Mouse (Mus musculus): ENCODE measurements around the gene Tecr. TPM values are rescaled to one million over a fixed set of nuclear protein-coding genes. Genes with fewer than 3 reads are reported as not detected.

Tecr gene
- polyA plus RNA-seq, 1 experiment from 2014 or later: 1,124 TPM

GRCm38 (mm10) chr8:83568128-83568527, 39.6 kb downstream of the Tecr start:
- Histone ChIP-seq H3K4me3 (0 out of 2 replicates have a peak overlapping the region, but pooled peaks have one; percentile 83), H3K4me1 (peaks cover 21% of the 10 kb centered on the region), H3K27ac (no peak overlapping the region), H3K27me3 (replicated peaks) (no peaks in the 10 kb centered on the region), H3K4me2 (peak overlapping the region; percentile 84; the same call in 1 of the 2 replicates), H3K36me3 (replicated peaks) (peaks cover 19% of the 10 kb centered on the region), H3K9ac (no peak overlapping the region), H3K9me3 (no peaks in the 10 kb centered on the region)
- 71% methylated on average over 5 of the region's 5 CpGs for WGBS
- no peak for ATAC-seq (replicated peaks)

DNA sequence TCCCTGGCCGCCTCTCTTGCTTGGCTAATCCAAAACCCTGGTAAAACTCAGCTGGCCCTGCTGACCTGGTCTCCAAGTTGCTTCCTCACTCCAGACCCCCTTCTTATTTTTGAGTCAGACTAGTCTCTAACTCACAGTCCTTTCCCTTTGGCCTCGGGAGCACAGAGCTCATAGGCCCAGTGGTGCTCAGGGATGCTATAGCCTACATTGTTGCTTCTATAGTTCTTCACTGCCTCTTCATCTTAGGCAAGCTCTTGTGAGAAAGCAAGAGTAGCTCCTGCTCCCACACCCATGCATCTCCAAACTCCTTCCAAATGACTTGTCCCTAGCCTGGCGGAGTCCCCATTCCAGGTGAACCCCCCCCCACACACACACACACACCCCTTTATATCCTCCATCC, 40.1 kb downstream of the Tecr start:
- no peaks in the 10 kb centered on the region for H3K9me3 ChIP-seq
- peak overlapping the region; percentile 75; the same call in 1 of the 2 replicates for H3K9ac ChIP-seq
- 58% methylated on average over 3 of the region's 3 CpGs for WGBS
- ATAC-seq (replicated peaks): no peak
- H3K4me1 ChIP-seq: peaks cover 21% of the 10 kb centered on the region
- H3K36me3 ChIP-seq (replicated peaks): peaks cover 18% of the 10 kb centered on the region
- H3K4me3 ChIP-seq: peak overlapping the region; percentile 83
- no peak overlapping the region for H3K27ac ChIP-seq
- H3K27me3 ChIP-seq (replicated peaks): no peaks in the 10 kb centered on the region
- peak overlapping the region; percentile 84 for H3K4me2 ChIP-seq

DNA sequence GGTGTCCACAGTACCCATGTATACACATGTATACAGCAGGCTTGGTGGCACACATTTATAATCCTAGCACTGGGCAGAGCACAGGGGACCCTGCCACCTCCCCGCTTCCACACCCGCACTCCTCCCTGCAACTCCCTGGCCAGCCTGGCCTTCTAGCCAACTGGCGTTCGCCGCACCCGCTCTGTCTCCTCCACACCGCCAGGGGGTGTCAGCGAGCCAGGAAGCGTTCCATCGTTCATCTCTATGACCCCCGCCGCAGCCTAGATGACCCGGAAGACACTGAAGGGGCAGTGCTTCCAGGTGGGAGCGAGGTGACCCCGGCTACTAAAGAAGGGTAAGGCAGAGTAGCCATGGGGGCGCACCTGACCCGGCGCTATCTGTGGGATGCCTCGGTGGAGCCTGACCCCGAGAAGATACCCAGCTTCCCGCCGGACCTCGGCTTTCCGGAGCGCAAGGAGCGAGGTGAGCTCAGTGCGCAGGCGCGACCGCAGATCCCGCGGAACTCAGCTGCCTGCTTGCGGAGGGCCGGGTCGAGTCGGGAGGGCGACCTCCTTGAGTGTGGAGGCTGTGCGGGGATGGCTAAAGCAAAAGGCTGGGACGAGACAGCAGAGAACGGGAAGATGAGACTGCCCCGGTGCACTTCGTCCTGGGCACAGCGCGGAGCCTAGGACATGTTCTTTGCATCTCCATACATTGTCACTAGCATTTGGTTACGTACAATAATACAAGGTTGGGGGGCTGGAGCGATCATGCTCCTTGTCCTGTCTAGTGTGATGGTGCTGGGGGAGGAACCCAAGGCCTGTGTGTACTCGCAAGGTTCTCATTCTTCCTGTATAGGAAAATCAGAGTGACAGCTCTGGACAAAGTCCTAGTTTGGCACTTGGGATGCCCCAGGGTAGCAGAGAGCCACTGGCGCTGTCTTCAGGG, 41.0 kb downstream of the Tecr start, which contains the start of gene Ndufb7:
Ndufb7 (plus strand) TSS at position 203 of the 927 bp plus-strand sequence.
- no peaks in the 10 kb centered on the region for H3K27me3 ChIP-seq (replicated peaks)
- H3K9ac ChIP-seq: peak within 1 kb of the TSS; percentile 75
- peak within 1 kb of the TSS; percentile 84 for H3K27ac ChIP-seq
- peaks cover 21% of the 10 kb centered on the region for H3K4me1 ChIP-seq
- peak within 1 kb of the TSS; percentile 83 for H3K4me3 ChIP-seq
- WGBS: 1% methylated on average over 48 of the region's 48 CpGs
- peaks cover 12% of the 10 kb centered on the region for H3K36me3 ChIP-seq (replicated peaks)
- peak within 1 kb of the TSS; percentile 84 for H3K4me2 ChIP-seq
- ATAC-seq (replicated peaks): peak; percentile 90
- no peaks in the 10 kb centered on the region for H3K9me3 ChIP-seq

- WGBS: 77% methylated on average over 9 of the region's 9 CpGs
- H3K9ac ChIP-seq: no peak overlapping the region
Measured at GRCm38 (mm10) chr8:83565731-83566375, 41.9 kb downstream of the Tecr start.

GRCm38 (mm10) chr8:83563246-83563645, 44.5 kb downstream of the Tecr start:
- no peaks in the 10 kb centered on the region for H3K36me3 ChIP-seq (replicated peaks)
- H3K4me3 ChIP-seq: no peak overlapping the region
- WGBS: 74% methylated on average over 4 of the region's 4 CpGs
- H3K9ac ChIP-seq: no peak overlapping the region
- H3K27ac ChIP-seq: no peak overlapping the region
- H3K27me3 ChIP-seq (replicated peaks): no peaks in the 10 kb centered on the region
- no peak overlapping the region for H3K4me2 ChIP-seq
- H3K9me3 ChIP-seq: no peaks in the 10 kb centered on the region
- H3K4me1 ChIP-seq: peaks cover 12% of the 10 kb centered on the region
- no peak for ATAC-seq (replicated peaks)

More at GRCm38 (mm10) chr8:83565731-83566375, 41.9 kb downstream of the Tecr start:
- ATAC-seq (replicated peaks): peak; percentile 25
- H3K9me3 ChIP-seq: no peaks in the 10 kb centered on the region
- H3K4me3 ChIP-seq: no peak overlapping the region
- H3K4me2 ChIP-seq: no peak overlapping the region
- peaks cover 21% of the 10 kb centered on the region for H3K4me1 ChIP-seq
- no peaks in the 10 kb centered on the region for H3K27me3 ChIP-seq (replicated peaks)
- peaks cover 5% of the 10 kb centered on the region; the same call in 1 of the 2 replicates for H3K36me3 ChIP-seq (replicated peaks)
- H3K27ac ChIP-seq: no peak overlapping the region

DNA sequence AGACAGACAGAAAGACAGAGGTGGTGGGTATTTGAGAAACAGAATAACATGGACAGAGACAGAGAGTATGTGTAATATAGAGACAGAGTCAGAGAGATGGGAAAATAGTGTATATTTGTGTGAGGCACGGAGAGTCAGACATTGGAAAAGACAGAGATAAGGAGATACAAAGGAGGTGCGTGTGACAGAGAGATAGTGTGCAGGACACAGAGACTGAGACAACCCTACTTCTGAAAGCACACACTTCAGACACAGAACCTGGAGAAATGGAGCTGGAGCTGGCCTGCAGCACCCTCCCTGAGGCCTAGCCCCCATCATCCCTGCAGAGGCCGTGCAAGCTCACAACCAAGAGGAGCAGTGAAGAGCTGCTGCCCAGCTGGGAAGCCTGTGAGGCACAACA, 45.1 kb downstream of the Tecr start:
- no peaks in the 10 kb centered on the region for H3K27me3 ChIP-seq (replicated peaks)
- no peak overlapping the region for H3K4me2 ChIP-seq
- no peak overlapping the region for H3K4me3 ChIP-seq
- no peaks in the 10 kb centered on the region for H3K36me3 ChIP-seq (replicated peaks)
- peaks cover 6% of the 10 kb centered on the region for H3K4me1 ChIP-seq
- no peaks in the 10 kb centered on the region for H3K9me3 ChIP-seq
- H3K9ac ChIP-seq: no peak overlapping the region
- 87% methylated on average over 3 of the region's 3 CpGs for WGBS
- no peak for ATAC-seq (replicated peaks)
- no peak overlapping the region for H3K27ac ChIP-seq

DNA sequence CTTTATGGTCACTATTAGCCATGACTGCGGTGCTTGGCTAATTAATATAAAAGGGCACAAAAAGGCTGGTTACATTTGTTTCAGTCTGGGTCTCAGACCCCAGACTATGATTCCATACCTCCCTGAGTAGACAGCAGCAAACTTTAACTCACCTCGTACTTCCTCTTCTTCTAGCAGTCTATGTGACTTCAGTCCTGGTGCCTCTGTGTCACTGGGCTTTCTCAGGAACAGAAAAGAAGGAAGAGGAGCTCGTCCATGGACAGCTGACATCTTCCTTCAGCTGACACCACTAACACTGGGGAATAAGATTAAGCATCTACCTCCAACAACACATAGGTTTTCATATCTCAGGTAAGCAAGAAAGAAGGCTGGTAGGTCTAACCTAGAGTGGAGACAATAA, 72.0 kb downstream of the Tecr start, which contains the start of gene Olfr370:
Olfr370 (plus strand) TSS at position 45 of the 400 bp plus-strand sequence.
- ATAC-seq (replicated peaks): no peak
- H3K4me1 ChIP-seq: no peaks in the 10 kb centered on the region
- no peaks in the 10 kb centered on the region for H3K27me3 ChIP-seq (replicated peaks)
- no peak within 1 kb of the TSS for H3K9ac ChIP-seq
- no peaks in the 10 kb centered on the region for H3K36me3 ChIP-seq (replicated peaks)
- no peak within 1 kb of the TSS for H3K4me2 ChIP-seq
- H3K27ac ChIP-seq: no peak within 1 kb of the TSS
- no peaks in the 10 kb centered on the region for H3K9me3 ChIP-seq
- 87% methylated on average over 3 of the region's 3 CpGs for WGBS
- no peak within 1 kb of the TSS for H3K4me3 ChIP-seq

DNA sequence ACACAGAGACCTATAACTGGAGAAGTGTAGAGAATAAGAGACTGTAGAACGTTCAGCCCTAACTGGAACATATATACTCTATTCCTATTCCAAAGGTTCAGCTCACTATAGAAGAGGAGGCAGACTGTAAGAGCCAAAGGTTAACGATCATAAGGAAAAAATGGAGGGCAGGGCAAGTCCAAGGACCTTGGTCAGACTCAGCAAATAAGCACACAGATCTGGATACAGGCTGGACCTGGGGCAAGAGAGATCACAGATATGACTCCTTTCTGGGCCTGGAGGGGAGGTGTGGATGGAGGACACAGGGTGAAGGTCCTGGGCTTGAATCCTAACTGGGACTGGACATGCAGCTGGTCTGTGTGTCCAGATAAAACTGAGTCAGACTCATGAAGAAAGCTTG, 73.0 kb downstream of the Tecr start:
- Histone ChIP-seq H3K4me2 (no peak overlapping the region), H3K4me3 (no peak overlapping the region), H3K27me3 (replicated peaks) (no peaks in the 10 kb centered on the region), H3K9ac (no peak overlapping the region), H3K36me3 (replicated peaks) (no peaks in the 10 kb centered on the region), H3K27ac (no peak overlapping the region), H3K9me3 (no peaks in the 10 kb centered on the region), H3K4me1 (no peaks in the 10 kb centered on the region)
- 84% methylated on average over 2 of the region's 2 CpGs for whole genome bisulfite sequencing
- no peak for ATAC-seq (replicated peaks)

Other genes starting within 250 kb of the Tecr start
- gene Clgn, start 218.1 kb downstream of the Tecr start, polyA plus RNA-seq (2015; fragmentation: Nextera tagmentation; extraction: Ambion mirVana): 10.0 and 10.4 TPM in 2 replicates
- 260 and 268 TPM in 2 replicates for gene Scoc, start 149.6 kb downstream of the Tecr start, polyA plus RNA-seq (2015; fragmentation: Nextera tagmentation; extraction: Ambion mirVana)
- gene Olfr370, start 72.2 kb downstream of the Tecr start, polyA plus RNA-seq (2015; fragmentation: Nextera tagmentation; extraction: Ambion mirVana): not detected in 2 replicates
- 336 and 348 TPM in 2 replicates for gene Ndufb7, start 41.3 kb downstream of the Tecr start, polyA plus RNA-seq (2015; fragmentation: Nextera tagmentation; extraction: Ambion mirVana)
- gene Dnajb1, start 222 bp upstream of the Tecr start, polyA plus RNA-seq (2015; fragmentation: Nextera tagmentation; extraction: Ambion mirVana): 65.2 and 65.5 TPM in 2 replicates
- 128 and 132 TPM in 2 replicates for gene Gipc1, start 44.7 kb upstream of the Tecr start, polyA plus RNA-seq (2015; fragmentation: Nextera tagmentation; extraction: Ambion mirVana)
- 0.92 and 1.7 TPM in 2 replicates for gene Ptger1, start 58.7 kb upstream of the Tecr start, polyA plus RNA-seq (2015; fragmentation: Nextera tagmentation; extraction: Ambion mirVana)
- 31.7 and 31.9 TPM in 2 replicates for gene Pkn1, start 91.2 kb upstream of the Tecr start, polyA plus RNA-seq (2015; fragmentation: Nextera tagmentation; extraction: Ambion mirVana)
- 107 and 113 TPM in 2 replicates for gene Ddx39, start 107.2 kb upstream of the Tecr start, polyA plus RNA-seq (2015; fragmentation: Nextera tagmentation; extraction: Ambion mirVana)
- gene Adgre5, start 133.4 kb upstream of the Tecr start, polyA plus RNA-seq (2015; fragmentation: Nextera tagmentation; extraction: Ambion mirVana): 10.4 and 12.3 TPM in 2 replicates